17 mouse cellular contexts compared by ENCODE assay signal in genomic region chr7:145107575-145108170, GRCm38 (mm10).
DNase-seq lines count a peak whose midpoint lies in the region; ATAC-seq lines count a peak whose summit lies in the region.
"Had no signal": no experiment of that assay in that cellular context is flagged by ENCODE, and none has a peak within 500 bp of the region (broad histone marks: within the 10 kb centered on the region; RNA-seq: fewer than 3 reads in every experiment).

No protein-coding gene starts in this region.

- no peak for ATAC-seq in cerebellum, adult (ENCODE audit: insufficient number of reproducible peaks, low FRiP score, low TSS enrichment)
- ATAC-seq: forebrain, embryonic 14.5 days; inflammation-experienced regulatory T-cells, adult 6 months had no signal

- H3K4me1 ChIP-seq in heart, embryonic 10.5 days: peaks cover 38% of the 10 kb centered on the region

- peak; percentile 79 to 81 for DNase-seq in adrenal gland, adult (ENCODE audit: inconsistent age in 2 of 2, low spot score in 1 of 2)
- no peak for DNase-seq in adrenal gland, adult 18-20 months (ENCODE audit: low spot score in 2 of 2)
- DNase-seq in heart, adult 18-20 months: peak; percentile 41 to 72
- DNase-seq in heart, embryonic 10.5 days (ENCODE audit: low spot score): no peak
- DNase-seq in right cerebral cortex, adult 18-20 months: peak; percentile 27
- no peak for DNase-seq in right cerebral cortex, postnatal 25 days
- peak; percentile 43 for DNase-seq in skeletal muscle tissue, adult 2 months (ENCODE audit: low read depth, low spot score)
- DNase-seq: cerebellum, adult 9-11 months; kidney, adult 2 months; kidney, postnatal 10 days; right cerebral cortex, postnatal 4 days had no signal

- no peaks in the 10 kb centered on the region for H3K36me3 ChIP-seq in heart, embryonic 10.5 days
- H3K36me3 ChIP-seq: hindbrain, embryonic 12.5 days had no signal

- H3K27ac ChIP-seq in heart, embryonic 10.5 days: no peak overlapping the region
- H3K27ac ChIP-seq: hindbrain, embryonic 12.5 days; stomach, postnatal 0 days had no signal

- no peak overlapping the region for H3K4me3 ChIP-seq in heart, embryonic 10.5 days
- H3K4me3 ChIP-seq: erythroblast, embryonic 14.5 days; hindbrain, embryonic 12.5 days had no signal

- 0 out of 2 replicates have a peak, but pooled peaks cover 5% of the 10 kb centered on the region for H3K27me3 ChIP-seq in heart, embryonic 10.5 days (ENCODE audit: insufficient read depth, poor library complexity, severe bottlenecking)
- H3K27me3 ChIP-seq: hindbrain, embryonic 12.5 days had no signal

- 75% methylated on average over 2 of the region's 2 CpGs for WGBS in heart, embryonic 10.5 days

- H3K9me3 ChIP-seq in heart, embryonic 10.5 days: no peaks in the 10 kb centered on the region
- H3K9me3 ChIP-seq: hindbrain, embryonic 12.5 days had no signal

Comparison
In these comparisons a context has a peak if more than half of its experiments do, and no peak if none do; other contexts are left out.
1. DNase-seq: peak in adrenal gland, adult (2 of 2), heart, adult 18-20 months (2 of 2), right cerebral cortex, adult 18-20 months (single experiment) and skeletal muscle tissue, adult 2 months (single experiment); none in adrenal gland, adult 18-20 months (0 of 2), heart, embryonic 10.5 days (single experiment) and right cerebral cortex, postnatal 25 days (single experiment).